Comparison of ENCODE assay signal across 19 mouse cellular contexts in genomic region chr13:35737565-35737964, GRCm38 (mm10).
DNase-seq lines count a peak whose midpoint lies in the region; ATAC-seq and TF ChIP-seq lines count a peak whose summit lies in the region.
"Had no signal": no experiment of that assay in that cellular context is flagged by ENCODE, and none has a peak within 500 bp of the region (broad histone marks: within the 10 kb centered on the region; RNA-seq: fewer than 3 reads in every experiment).

No protein-coding gene starts in this region.

- H3K27me3 ChIP-seq in neural tube, embryonic 15.5 days (replicated peaks): peaks cover 17% of the 10 kb centered on the region
- no peaks in the 10 kb centered on the region for H3K27me3 ChIP-seq in E14TG2a.4 (ENCODE audit: insufficient read depth, low read length)

- no peak overlapping the region for H3K4me3 ChIP-seq in neural tube, embryonic 15.5 days (replicated peaks)
- H3K4me3 ChIP-seq in E14TG2a.4 (replicated peaks; ENCODE audit: low read length) (peak overlapping the region; percentile 88), ES-E14 (ENCODE audit: insufficient read depth in 1 of 2, low read depth in 1 of 2, low read length in 2 of 2, poor library complexity in 1 of 2, severe bottlenecking in 1 of 2) (peak overlapping the region in 1 of 2 experiments; percentile 29; a peak in 2 of 4 replicates)
- H3K4me3 ChIP-seq: embryonic facial prominence, embryonic 10.5 days; embryonic facial prominence, embryonic 12.5 days; forebrain, embryonic 12.5 days had no signal

- no peak overlapping the region for H3K27ac ChIP-seq in neural tube, embryonic 15.5 days (replicated peaks)
- H3K27ac ChIP-seq in ES-E14 (ENCODE audit: insufficient read depth, low read depth, low read length, poor library complexity, severe bottlenecking): peak overlapping the region; percentile 82; the same call in 1 of the 2 replicates
- H3K27ac ChIP-seq: embryonic facial prominence, embryonic 10.5 days; embryonic facial prominence, embryonic 12.5 days; forebrain, embryonic 12.5 days had no signal

- H3K9me3 ChIP-seq in neural tube, embryonic 15.5 days (replicated peaks): no peaks in the 10 kb centered on the region
- no peaks in the 10 kb centered on the region for H3K9me3 ChIP-seq in E14TG2a.4 (ENCODE audit: low read length)
- H3K9me3 ChIP-seq in ES-E14 (ENCODE audit: control insufficient read depth, insufficient read depth, low read depth, low read length): no peaks in the 10 kb centered on the region
- H3K9me3 ChIP-seq: embryonic facial prominence, embryonic 10.5 days; embryonic facial prominence, embryonic 12.5 days; forebrain, embryonic 12.5 days had no signal

- H3K4me1 ChIP-seq in neural tube, embryonic 15.5 days: peaks cover 12% of the 10 kb centered on the region
- H3K4me1 ChIP-seq in E14TG2a.4 (replicated peaks; ENCODE audit: low read depth, low read length) (peaks cover 32% of the 10 kb centered on the region), ES-E14 (ENCODE audit: control insufficient read depth in 2 of 2, insufficient read depth in 2 of 2, low read length in 2 of 2, poor library complexity in 1 of 2) (peaks cover 0 to 3% of the 10 kb centered on the region in 2 experiments; a peak in 1 of 4 replicates)

- no peak overlapping the region for H3K4me2 ChIP-seq in neural tube, embryonic 15.5 days
- H3K4me2 ChIP-seq: embryonic facial prominence, embryonic 12.5 days; forebrain, embryonic 12.5 days had no signal

- H3K36me3 ChIP-seq in neural tube, embryonic 15.5 days: no peaks in the 10 kb centered on the region
- no peaks in the 10 kb centered on the region for H3K36me3 ChIP-seq in E14TG2a.4 (ENCODE audit: insufficient read depth, low read length)
- no peaks in the 10 kb centered on the region for H3K36me3 ChIP-seq in ES-E14 (ENCODE audit: control insufficient read depth, insufficient read depth, low read length, poor library complexity, severe bottlenecking)
- H3K36me3 ChIP-seq: embryonic facial prominence, embryonic 10.5 days; embryonic facial prominence, embryonic 12.5 days; forebrain, embryonic 12.5 days had no signal

- no peak overlapping the region for H3K9ac ChIP-seq in neural tube, embryonic 15.5 days (replicated peaks)
- H3K9ac ChIP-seq in ES-E14 (ENCODE audit: insufficient read depth, low read depth, low read length, poor library complexity, severe bottlenecking): no peak overlapping the region
- H3K9ac ChIP-seq: embryonic facial prominence, embryonic 12.5 days; forebrain, embryonic 12.5 days had no signal

- 23% methylated on average over 2 of the region's 2 CpGs for WGBS in neural tube, embryonic 15.5 days

- no peak for TF ChIP-seq CTCF in E14TG2a.4 (conservative IDR thresholded peaks at IDR 0.05; ENCODE audit: low read length)

- no peak for ATAC-seq in neural tube, embryonic 15.5 days (ENCODE audit: low FRiP score)
- ATAC-seq in cerebellum, adult (ENCODE audit: insufficient number of reproducible peaks, low FRiP score, low TSS enrichment): no peak
- ATAC-seq: forebrain, embryonic 14.5 days; forebrain, embryonic 16.5 days had no signal

- DNase-seq in neural tube, embryonic 10.5 days (ENCODE audit: extremely low spot score, low spot score): peak; percentile 6
- DNase-seq in ES-E14 (ENCODE audit: low read depth, low spot score): no peak
- DNase-seq in urinary bladder, postnatal 10 days (ENCODE audit: low spot score): no peak
- DNase-seq: adrenal gland, adult 2 months; adrenal gland, postnatal 10 days; adrenal gland, postnatal 25 days; cerebellum, adult 11-12 months; cerebellum, adult 2 months; cerebellum, adult 9-10 months; cerebellum, postnatal 10 days; cerebellum, postnatal 25 days had no signal

- in situ Hi-C loops in ES-E14 (cut with MboI; ENCODE audit: low sequenced_read_pairs in 2 of 2, unreplicated experiment in 2 of 2): no loop called here

TF ChIP-seq in ES-E14, 5 proteins besides CTCF, POLR2A, EP300 and RAD21:
- TF ChIP-seq ZNF384 (IDR thresholded peaks at IDR 0.05; ENCODE audit: low read depth, low read length) (no peak), ZC3H11A (IDR thresholded peaks at IDR 0.05; ENCODE audit: borderline replicate concordance, low read depth, low read length) (no peak), MAFK (IDR thresholded peaks at IDR 0.05; ENCODE audit: insufficient read depth, low read depth, low read length) (no peak), CHD2 (IDR thresholded peaks at IDR 0.05; ENCODE audit: low read depth, low read length) (no peak), HCFC1 (IDR thresholded peaks at IDR 0.05; ENCODE audit: borderline replicate concordance, insufficient read depth, low read length) (no peak)
